Mouse (Mus musculus) heart, embryonic 12.5 days (tissue): ENCODE results near the gene Tmem200a. TPM values are rescaled to one million over a fixed set of nuclear protein-coding genes. Genes with fewer than 3 reads are reported as not detected.

ENCODE experiments used
- ATAC-seq: fragments of 200-750 bp; cut with Nextera tagmentation; 2 replicates; pipeline ENCODE4 v1.8.0; 2017; ENCODE audit warnings: moderate TSS enrichment, moderate library complexity; ENCODE audit not compliant: insufficient number of reproducible peaks, low FRiP score
- H3K27ac ChIP-seq: fragments of 300-500 bp; sonication (generic); 2 replicates; pipeline ENCODE4 v1.5.1; 2016; ENCODE audit warnings: mild to moderate bottlenecking, moderate library complexity; ENCODE audit not compliant: poor library complexity, severe bottlenecking
- H3K27me3 ChIP-seq: fragments of 300-500 bp; sonication (generic); replicated peaks from 2 replicates; pipeline ENCODE4 v1.6.1; 2016; ENCODE audit warnings: mild to moderate bottlenecking, moderate library complexity
- H3K36me3 ChIP-seq: fragments of 300-500 bp; sonication (generic); 2 replicates; pipeline ENCODE4 v1.6.1; 2016; ENCODE audit warnings: mild to moderate bottlenecking, moderate library complexity
- H3K4me1 ChIP-seq: fragments of 300-500 bp; sonication (generic); replicated peaks from 2 replicates; pipeline ENCODE4 v1.6.1; 2016; ENCODE audit warnings: mild to moderate bottlenecking
- H3K4me2 ChIP-seq: fragments of 300-500 bp; sonication (generic); 2 replicates; pipeline ENCODE4 v1.6.1; 2016; ENCODE audit warnings: mild to moderate bottlenecking, moderate library complexity
- H3K4me3 ChIP-seq: fragments of 300-500 bp; sonication (generic); 2 replicates; pipeline ENCODE4 v1.5.1; 2016; ENCODE audit warnings: mild to moderate bottlenecking
- H3K9ac ChIP-seq: fragments of 300-500 bp; sonication (generic); 2 replicates; pipeline ENCODE4 v1.6.1; 2016; ENCODE audit warnings: mild to moderate bottlenecking, moderate library complexity
- H3K9me3 ChIP-seq: fragments of 300-500 bp; sonication (generic); replicated peaks from 2 replicates; pipeline ENCODE4 v1.6.1; 2016; ENCODE audit warnings: mild to moderate bottlenecking, moderate library complexity
- WGBS: fragments of 180-500 bp; shearing (Covaris S2); methylation state at CpG from one replicate; pipeline ENCODE4 v1.1.7; 2016; 5-methylcytosine and 5-hydroxymethylcytosine counted together
- polyA plus RNA-seq: library from polyadenylated mRNA; unstranded; fragments of >200 nt; fragmentation: Nextera tagmentation; extraction: Ambion mirVana; gene quantifications from 2 replicates; pipeline ENCODE4 v1.2.1, GENCODE M21; 2016

Tmem200a gene
- polyA plus RNA-seq: 1.1 and 3.1 TPM in 2 replicates

DNA sequence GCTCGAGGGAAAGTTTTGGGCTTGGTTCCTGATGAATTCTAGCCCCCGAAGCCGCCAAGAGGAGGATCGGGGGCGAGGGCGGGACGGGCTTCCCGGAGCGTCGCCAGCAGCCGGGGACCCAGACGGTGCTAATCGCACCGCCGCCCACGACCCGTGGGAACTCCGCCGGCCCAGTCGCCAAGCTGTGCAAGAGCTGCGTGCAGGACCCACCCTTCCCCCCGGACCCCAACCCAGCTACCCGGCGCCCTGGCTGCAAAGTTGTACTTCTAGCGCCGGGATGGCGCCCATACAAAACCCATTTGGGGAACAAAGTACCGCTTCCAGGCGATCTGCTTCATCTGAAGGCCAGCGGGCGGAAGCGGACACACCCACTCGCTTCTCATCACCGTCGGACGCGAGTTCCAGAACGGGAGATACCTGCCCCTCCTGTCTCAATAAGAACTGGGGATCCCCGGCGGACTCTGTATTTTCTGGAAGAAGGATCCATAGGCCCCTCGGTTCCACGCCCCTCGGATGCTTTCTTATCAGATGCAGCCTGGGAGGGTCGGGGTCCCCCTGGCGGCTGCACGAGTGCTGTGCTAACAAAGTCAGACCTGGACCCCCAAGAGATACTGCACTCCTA is at the start of gene Tmem200a:
TSS of gene Tmem200a (minus strand) at position 532 of the 622 bp plus-strand sequence.
- peak within 1 kb of the TSS; percentile 65 for H3K4me3 ChIP-seq
- no peaks in the 10 kb centered on the region for H3K9me3 ChIP-seq
- peak; percentile 61 for ATAC-seq
- no peaks in the 10 kb centered on the region for H3K36me3 ChIP-seq
- peaks cover 7% of the 10 kb centered on the region; the same call in 1 of the 2 replicates for H3K4me1 ChIP-seq
- H3K9ac ChIP-seq: peak within 1 kb of the TSS; percentile 63
- no peak within 1 kb of the TSS for H3K27ac ChIP-seq
- H3K4me2 ChIP-seq: peak within 1 kb of the TSS; percentile 100
- WGBS: under 1% methylated on average over 45 of the region's 46 CpGs
- H3K27me3 ChIP-seq: peaks cover 31% of the 10 kb centered on the region

GRCm38 (mm10) chr10:26119822-26120183 is 41.0 kb upstream of the Tmem200a start:
- no peak for ATAC-seq
- no peaks in the 10 kb centered on the region for H3K9me3 ChIP-seq
- WGBS: 59% methylated on average over 1 of the region's 1 CpGs
- no peaks in the 10 kb centered on the region for H3K4me1 ChIP-seq
- H3K4me3 ChIP-seq: no peak overlapping the region
- no peaks in the 10 kb centered on the region for H3K36me3 ChIP-seq
- H3K9ac ChIP-seq: no peak overlapping the region
- no peaks in the 10 kb centered on the region for H3K27me3 ChIP-seq
- H3K27ac ChIP-seq: no peak overlapping the region
- no peak overlapping the region for H3K4me2 ChIP-seq

DNA sequence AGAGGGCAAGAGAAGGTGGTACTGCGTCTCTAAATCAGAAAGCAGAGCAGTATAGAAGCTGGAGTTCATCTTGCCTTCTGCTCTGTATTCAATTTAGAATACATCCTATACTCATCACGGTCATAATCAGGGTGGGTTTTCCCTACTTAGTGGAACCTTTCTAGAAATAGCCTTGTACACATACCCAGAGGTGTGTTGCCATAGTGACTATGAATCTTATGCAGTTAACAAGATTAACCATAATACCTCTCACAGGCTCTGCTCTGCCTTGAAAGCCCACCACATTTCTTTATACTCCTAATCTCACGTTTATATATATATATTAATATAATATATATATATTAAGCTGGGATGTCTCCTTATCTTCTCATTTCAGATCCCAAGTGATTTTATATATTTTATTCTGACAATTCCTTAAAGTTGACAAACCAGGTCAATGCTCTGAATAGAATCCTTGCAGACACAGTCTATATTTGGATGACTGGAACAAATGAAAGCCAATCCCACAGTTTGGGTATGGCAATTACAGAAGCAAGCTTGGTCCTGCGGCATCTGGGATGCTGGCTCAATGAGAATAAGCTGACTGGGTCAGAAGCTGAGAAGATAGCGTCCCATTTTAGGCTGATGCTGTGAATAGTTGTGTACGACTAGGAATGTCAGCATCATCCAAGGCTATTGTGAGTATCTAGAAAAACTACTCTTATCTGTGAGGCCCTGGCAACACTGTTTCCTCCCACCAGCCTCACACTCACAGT is 40.4 kb upstream of the Tmem200a start:
- Histone ChIP-seq H3K27me3 (no peaks in the 10 kb centered on the region), H3K27ac (no peak overlapping the region), H3K9ac (no peak overlapping the region), H3K36me3 (no peaks in the 10 kb centered on the region), H3K4me3 (no peak overlapping the region), H3K4me1 (no peaks in the 10 kb centered on the region), H3K4me2 (no peak overlapping the region), H3K9me3 (no peaks in the 10 kb centered on the region)
- WGBS: 69% methylated on average over 6 of the region's 6 CpGs
- no peak for ATAC-seq

DNA sequence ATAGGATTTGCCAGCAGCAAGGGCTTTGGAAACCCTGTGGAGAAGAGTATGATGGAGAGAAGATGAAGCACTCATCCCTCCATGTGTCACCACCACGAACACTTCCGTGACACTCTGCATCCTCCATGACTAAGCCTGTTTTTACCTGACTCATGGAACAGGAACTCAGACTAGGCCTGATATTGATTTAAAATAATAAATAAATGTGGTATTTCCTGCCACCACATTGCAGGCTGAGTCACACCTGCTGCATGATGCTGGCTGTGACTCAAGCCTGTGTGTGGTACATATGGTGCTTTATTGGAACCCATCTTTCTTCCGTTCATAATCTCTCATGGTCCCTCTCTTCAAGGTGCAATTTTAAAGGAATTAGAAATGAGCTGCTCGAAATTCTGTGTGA is 35.6 kb upstream of the Tmem200a start:
- Histone ChIP-seq H3K27ac (no peak overlapping the region), H3K9ac (no peak overlapping the region), H3K27me3 (no peaks in the 10 kb centered on the region), H3K4me2 (no peak overlapping the region), H3K4me1 (no peaks in the 10 kb centered on the region), H3K4me3 (no peak overlapping the region), H3K9me3 (no peaks in the 10 kb centered on the region), H3K36me3 (no peaks in the 10 kb centered on the region)
- 79% methylated on average over 4 of the region's 4 CpGs for WGBS
- ATAC-seq: no peak

- Histone ChIP-seq H3K4me1 (no peaks in the 10 kb centered on the region), H3K4me3 (no peak overlapping the region), H3K36me3 (no peaks in the 10 kb centered on the region), H3K9ac (no peak overlapping the region), H3K27ac (no peak overlapping the region), H3K27me3 (no peaks in the 10 kb centered on the region), H3K9me3 (no peaks in the 10 kb centered on the region), H3K4me2 (no peak overlapping the region)
- no peak for ATAC-seq
- 69% methylated on average over 3 of the region's 3 CpGs for WGBS
Measured at GRCm38 (mm10) chr10:26103330-26103982, 24.6 kb upstream of the Tmem200a start.

- WGBS: 58% methylated on average over 4 of the region's 4 CpGs
- H3K4me1 ChIP-seq: peaks cover 7% of the 10 kb centered on the region; the same call in 1 of the 2 replicates
- ATAC-seq: no peak
- H3K4me2 ChIP-seq: no peak overlapping the region
- H3K9ac ChIP-seq: no peak overlapping the region
- no peaks in the 10 kb centered on the region for H3K9me3 ChIP-seq
- H3K36me3 ChIP-seq: no peaks in the 10 kb centered on the region
- H3K27me3 ChIP-seq: peaks cover 18% of the 10 kb centered on the region
- no peak overlapping the region for H3K4me3 ChIP-seq
- no peak overlapping the region for H3K27ac ChIP-seq
Measured at GRCm38 (mm10) chr10:26082081-26082480, 3.2 kb upstream of the Tmem200a start.

DNA sequence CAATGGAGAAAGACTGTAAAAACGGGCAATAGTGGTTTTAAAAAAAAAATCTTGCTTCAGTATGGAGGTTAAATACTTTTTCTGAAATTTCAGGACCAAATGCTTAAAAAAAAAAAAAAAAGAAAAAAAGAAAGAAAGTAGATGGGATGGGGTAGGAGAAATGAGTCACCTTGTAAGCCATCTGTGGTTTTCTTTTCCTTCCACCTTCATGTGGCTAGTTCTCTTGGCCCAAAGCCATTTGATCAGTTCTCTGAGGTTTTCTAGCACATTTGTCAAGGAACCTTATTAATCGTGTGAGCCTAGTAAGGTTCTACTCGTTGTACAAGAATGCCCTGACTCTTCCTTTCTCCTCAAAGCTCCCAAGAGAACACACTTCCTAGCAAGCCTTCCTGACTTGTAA is 826 bp upstream of the Tmem200a start:
- H3K36me3 ChIP-seq: no peaks in the 10 kb centered on the region
- H3K27me3 ChIP-seq: peaks cover 31% of the 10 kb centered on the region
- peaks cover 7% of the 10 kb centered on the region; the same call in 1 of the 2 replicates for H3K4me1 ChIP-seq
- ATAC-seq: no peak
- no peak overlapping the region for H3K4me3 ChIP-seq
- H3K9me3 ChIP-seq: no peaks in the 10 kb centered on the region
- H3K27ac ChIP-seq: no peak overlapping the region
- WGBS: 83% methylated on average over 3 of the region's 3 CpGs
- no peak overlapping the region for H3K9ac ChIP-seq
- H3K4me2 ChIP-seq: no peak overlapping the region

DNA sequence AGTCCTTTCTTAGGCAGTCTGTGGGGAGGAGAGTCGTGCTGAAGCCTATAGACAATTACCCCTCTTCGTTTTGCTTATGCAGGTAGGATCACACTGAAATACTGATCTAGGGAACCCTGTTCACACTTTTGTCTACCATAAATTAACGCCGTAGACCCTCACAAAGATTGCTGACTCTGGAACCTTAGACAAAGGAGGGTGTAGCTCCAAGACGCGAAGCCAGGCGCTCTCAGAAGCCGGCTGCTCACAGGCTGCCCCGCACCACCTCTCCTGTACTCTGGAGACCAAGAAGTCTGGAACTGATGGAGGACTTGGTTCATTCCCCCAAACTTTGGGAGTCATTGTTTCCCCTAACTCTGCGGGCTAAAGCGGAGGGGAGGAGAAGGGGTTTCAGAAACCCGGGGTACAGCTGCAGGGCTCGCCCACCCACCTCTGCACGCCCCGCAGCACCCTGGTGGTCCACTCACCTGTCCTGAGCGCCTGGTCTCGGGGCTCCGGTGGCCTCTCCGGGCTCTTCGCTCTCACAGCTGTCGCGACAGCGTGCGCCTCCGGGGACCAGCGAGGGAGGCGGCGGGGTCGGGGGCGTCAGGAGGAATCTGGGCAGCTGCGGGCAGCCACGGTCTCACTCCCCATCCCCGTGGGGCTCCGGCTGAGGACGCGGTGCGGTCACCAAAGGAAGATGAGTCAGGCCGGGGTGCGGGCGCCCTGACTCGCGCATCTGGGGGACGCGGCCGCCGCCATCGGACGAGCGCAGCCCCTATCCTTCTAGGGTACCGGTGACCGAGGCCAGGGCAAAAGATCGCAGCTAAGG is 976 bp downstream of the Tmem200a start, which contains the start of gene Gm9767:
TSS of gene Gm9767 (plus strand) at position 585 of the 811 bp plus-strand sequence.
- peak within 1 kb of the TSS; percentile 65 for H3K4me3 ChIP-seq
- no peak within 1 kb of the TSS for H3K27ac ChIP-seq
- H3K9me3 ChIP-seq: no peaks in the 10 kb centered on the region
- H3K4me1 ChIP-seq: peaks cover 7% of the 10 kb centered on the region; the same call in 1 of the 2 replicates
- H3K27me3 ChIP-seq: peaks cover 31% of the 10 kb centered on the region
- ATAC-seq: no peak
- peak within 1 kb of the TSS; percentile 100 for H3K4me2 ChIP-seq
- peak within 1 kb of the TSS; percentile 63 for H3K9ac ChIP-seq
- WGBS: 3% methylated on average over 51 of the region's 52 CpGs
- H3K36me3 ChIP-seq: no peaks in the 10 kb centered on the region

- H3K36me3 ChIP-seq: no peaks in the 10 kb centered on the region
- H3K4me3 ChIP-seq: no peak overlapping the region
- H3K27ac ChIP-seq: no peak overlapping the region
- no peak for ATAC-seq
- H3K27me3 ChIP-seq: peaks cover 31% of the 10 kb centered on the region
- H3K9me3 ChIP-seq: no peaks in the 10 kb centered on the region
- WGBS: 84% methylated on average over 9 of the region's 9 CpGs
- H3K9ac ChIP-seq: no peak overlapping the region
- H3K4me2 ChIP-seq: no peak overlapping the region
- H3K4me1 ChIP-seq: peaks cover 7% of the 10 kb centered on the region; the same call in 1 of the 2 replicates
Measured at GRCm38 (mm10) chr10:26076949-26077348, 1.9 kb downstream of the Tmem200a start.

GRCm38 (mm10) chr10:26071986-26072385 is 6.9 kb downstream of the Tmem200a start:
- H3K27ac ChIP-seq: no peak overlapping the region
- H3K27me3 ChIP-seq: peaks cover 13% of the 10 kb centered on the region; the same call in 1 of the 2 replicates
- H3K4me1 ChIP-seq: no peaks in the 10 kb centered on the region
- H3K36me3 ChIP-seq: no peaks in the 10 kb centered on the region
- H3K9me3 ChIP-seq: no peaks in the 10 kb centered on the region
- 77% methylated on average over 5 of the region's 5 CpGs for WGBS
- ATAC-seq: no peak
- no peak overlapping the region for H3K4me3 ChIP-seq
- H3K4me2 ChIP-seq: no peak overlapping the region
- no peak overlapping the region for H3K9ac ChIP-seq
